Mouse (Mus musculus): ENCODE results near the gene Gal3st3.

The Gal3st3 gene

DNA sequence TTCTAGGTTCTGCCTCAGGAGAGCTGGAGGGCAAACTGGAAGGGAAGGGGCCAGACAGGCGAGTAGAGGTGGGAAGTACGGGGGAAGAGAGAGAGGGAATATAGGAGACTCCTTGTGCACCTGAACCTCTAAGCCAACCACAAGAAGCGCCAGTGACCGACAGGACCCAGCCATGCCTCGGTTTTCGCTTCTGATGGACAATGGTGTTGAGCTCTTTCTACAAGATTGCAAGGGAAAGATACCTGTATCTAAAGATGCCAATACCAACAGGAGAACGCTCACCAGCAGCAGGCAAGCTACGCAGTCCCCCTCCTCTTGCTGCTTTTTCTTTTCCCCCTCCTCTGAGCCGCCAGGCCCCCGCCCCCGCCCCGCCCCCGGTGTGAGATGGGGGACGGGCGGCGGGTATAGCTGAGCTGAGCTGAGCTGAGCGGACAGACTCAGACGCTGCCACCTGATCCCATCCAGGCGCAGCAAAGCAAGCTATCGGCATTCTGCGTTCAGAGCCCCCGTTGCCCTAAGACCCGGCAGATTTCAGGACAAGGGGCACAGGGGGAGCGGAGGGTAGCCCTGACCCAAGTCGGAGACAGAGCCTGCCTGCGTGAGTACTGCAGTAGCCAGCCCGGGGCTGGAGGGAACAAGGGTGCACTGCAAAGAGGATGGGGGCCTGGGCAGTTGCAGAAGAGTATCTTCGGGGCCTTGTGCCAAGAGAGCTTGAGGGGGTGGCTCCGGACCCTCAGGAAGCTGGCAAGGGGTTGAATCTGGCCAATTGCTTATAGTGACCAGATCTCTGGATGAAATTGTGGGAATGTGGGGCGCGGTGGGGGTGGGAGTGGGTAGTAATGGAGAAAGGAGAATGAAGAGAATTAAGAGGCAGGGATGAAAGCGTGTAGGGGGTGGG lies at the start of gene Gal3st3:
Gene Gal3st3 (plus strand): TSS at position 429 of the 898 bp plus-strand sequence.
- no peak for DNase-seq

DNA sequence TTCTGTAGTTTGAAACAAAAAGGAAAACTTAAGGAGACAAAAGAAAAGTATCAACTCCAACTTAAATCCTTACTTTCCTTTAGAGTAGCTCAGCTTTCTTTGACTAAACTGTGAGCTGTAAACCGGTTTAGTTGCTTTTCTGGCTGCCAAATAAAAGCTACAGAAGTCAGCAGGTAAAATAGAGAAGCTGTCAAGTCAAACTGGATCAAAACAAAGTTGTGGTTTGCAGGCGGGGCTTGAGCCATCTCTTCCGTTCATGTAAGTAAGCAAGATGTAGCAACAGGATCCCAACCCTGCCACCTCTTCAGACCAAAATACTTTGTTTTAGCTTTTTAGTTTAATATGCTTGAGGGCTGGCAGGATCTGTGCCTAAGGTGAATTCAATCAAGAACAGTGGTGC lies 41.0 kb upstream of the Gal3st3 start:
- DNase-seq, result peak; percentile 69 to 75

DNA sequence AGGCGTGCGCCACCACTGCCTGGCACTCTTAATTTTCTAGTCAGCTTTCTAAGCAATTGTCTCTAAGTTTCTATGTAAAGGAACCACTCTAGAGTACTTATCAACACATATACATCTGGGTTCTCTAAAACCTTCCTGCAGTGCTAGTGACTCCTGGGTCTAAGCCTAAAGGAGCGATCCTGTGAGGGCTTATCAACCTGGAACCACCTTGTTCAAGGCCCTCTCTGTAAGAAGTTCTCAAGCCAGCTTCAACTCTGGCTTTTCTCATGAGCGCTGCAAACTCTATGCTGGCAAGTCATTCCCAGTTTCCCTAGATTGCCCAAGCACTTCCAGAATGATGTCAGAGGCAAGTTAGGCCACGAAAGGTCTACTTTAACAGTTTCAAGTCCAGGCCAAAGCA lies 31.1 kb upstream of the Gal3st3 start:
- DNase-seq, result no peak

DNA sequence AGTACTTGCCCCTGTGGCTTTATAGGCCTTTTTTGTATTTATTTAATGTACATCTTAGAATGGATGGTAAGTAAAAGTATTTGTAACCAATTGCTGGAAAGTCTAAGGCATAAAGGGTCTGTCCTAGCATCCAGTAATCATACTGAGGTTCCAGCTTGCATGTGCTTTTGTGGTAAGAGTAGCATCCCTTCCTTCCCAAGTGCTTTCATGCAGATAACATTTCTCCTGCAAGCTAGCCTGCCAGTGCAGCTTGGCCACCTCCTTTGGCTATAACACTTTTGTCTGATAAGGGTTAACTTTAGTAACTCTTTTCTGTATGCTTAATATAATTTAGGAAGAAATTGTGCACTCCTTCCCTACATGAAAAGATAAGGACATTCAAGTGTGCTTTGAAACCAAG lies 30.1 kb upstream of the Gal3st3 start:
- no peak for DNase-seq

DNA sequence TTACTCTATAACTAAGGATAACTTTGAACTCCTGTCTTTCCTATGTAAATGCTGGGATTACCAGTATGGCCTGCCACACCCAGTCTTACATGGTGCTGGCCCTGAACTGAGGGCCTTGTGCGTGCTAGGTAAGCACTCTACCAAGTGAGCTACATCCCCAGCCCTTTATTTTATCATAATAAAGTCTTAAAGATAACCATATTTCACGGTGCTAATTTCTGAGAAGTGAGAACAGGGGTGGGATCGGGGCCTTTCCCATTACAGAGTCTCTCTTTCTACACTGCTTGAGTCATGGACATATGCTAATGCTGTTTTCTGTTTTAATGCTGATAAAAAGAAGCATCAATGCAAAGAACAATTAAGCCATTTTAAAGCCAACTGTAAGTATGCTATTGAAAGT lies 29.3 kb upstream of the Gal3st3 start:
- no peak for DNase-seq

DNA sequence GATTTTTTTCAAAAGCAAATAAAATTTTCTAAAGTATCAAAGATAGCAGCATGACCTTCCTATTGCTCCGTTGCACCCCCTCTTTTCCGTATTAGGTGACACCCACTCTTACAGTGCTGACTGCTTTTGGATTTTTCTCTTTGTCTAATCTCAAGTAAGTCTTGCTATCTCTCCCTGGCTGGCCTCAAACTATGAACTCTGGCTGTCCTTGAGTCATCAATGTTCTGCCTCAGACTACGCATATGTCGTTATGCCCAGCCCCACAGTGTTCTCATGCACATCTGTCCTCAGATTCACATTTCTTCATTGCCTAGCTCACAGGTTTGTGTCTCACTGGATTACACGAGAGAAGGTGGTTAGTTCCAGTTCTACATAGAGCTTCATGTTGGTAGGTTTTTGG lies 28.7 kb upstream of the Gal3st3 start:
- no peak for DNase-seq

DNA sequence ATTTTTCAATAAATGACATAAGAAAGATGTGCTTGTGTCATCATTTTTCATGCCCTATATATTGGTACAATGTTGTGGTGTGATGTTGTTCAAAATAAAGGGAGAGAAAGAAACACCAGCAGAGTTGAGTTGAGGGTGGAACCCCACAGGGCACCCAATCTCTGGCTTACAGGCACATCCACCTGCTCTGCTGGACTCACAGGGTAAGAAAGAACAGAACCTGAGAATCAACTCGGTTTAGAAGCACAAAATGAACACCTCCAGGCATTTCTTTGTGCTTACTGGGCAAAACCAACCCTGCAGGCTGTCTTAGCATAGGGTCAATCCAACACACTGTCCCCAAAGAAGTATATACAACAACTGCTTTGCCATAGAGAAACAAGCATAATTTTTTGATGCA lies 26.7 kb upstream of the Gal3st3 start:
- no peak for DNase-seq

DNA sequence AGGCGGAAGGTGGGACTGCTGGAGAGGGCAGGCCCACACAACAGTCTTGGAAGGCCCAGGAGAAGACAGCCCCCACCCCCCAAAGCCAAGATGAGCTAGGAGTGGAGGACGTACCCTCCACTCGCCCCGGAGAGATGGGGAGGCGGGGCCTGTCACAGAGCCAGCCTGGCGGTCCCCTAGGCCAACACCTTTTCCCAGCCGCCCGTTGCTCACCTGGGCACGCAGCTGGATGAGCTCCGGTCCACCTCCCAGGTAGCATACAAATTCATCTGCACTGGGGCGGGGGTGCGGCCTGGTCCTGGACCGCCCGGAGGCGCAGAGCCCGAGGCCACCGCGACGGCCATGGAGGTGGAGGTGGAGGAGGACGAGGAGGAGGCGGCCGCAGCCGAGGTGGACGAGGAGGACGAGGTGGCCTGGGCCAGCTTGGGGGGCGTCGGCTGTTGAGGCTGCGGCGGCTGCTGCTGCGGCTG lies 25.8 kb upstream of the Gal3st3 start:
- peak; percentile 35 to 43 for DNase-seq

DNA sequence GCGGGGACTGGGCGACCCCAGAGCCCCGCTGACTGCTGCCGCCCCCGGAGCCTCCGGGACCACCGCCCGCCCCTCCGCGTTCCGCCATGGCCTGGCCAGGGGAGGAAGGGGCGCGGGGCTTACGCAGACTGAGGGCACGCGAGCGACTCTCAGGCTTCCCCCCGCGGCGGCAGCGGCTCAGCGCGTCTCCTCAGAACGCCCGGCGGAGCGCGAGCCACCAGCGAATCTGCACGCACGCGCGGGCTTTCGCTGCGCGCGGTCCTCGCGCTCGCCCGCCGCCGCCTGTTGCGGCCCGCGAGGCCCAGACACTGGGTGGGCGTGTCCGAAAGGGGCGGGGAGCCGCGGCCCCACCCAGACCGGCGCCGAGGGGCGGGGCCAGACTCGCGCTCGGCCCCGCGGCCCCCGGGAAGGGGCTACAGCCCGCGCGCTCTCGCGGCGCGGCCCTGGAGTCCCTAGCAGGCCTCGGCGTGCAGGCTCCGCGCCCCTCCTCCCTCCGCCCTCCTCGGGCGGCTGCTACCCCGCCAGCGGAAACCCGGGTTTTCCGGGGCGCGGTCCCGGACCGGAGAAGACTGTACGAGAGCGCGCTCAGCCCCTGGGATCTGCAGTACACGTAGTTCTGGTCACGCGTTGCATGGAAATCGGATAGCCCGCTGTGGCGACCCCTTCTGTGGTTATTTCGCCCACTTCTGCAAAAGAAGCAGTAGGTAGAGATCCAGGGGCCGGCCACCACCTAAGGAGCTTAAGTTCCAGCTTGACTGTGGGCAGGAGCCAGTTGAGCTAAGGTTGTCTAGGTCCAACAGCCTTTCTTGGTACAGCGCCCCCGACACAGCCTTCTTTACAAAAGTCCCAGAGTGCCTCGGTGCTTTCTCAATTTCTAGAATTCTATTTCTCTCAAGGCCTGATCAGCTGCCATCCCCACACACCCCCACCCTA lies 25.1 kb upstream of the Gal3st3 start, which contains the start of gene Pacs1:
Gene Pacs1 (minus strand): TSS at position 319 of the 933 bp plus-strand sequence.
- DNase-seq, result peak; percentile 90

DNA sequence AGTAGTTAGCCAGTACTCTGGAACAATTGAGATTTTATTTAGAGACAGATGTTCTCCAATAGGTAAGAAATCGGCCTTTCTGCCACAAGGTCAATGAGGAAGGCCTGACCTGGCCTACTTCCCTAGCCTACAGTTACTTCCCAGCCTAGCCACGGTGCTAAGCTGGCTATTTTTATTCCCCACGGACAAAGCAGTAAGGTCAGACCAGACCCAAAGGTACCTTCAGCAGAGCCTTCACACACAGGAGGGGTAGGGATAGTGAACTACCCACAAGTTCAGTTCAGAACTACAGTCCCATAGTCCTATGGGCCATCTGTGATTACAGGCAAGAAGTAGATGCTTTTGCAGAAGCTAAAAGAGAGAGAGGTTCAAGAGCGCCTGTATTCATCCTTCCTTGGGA lies 24.2 kb upstream of the Gal3st3 start:
- DNase-seq, result no peak

DNA sequence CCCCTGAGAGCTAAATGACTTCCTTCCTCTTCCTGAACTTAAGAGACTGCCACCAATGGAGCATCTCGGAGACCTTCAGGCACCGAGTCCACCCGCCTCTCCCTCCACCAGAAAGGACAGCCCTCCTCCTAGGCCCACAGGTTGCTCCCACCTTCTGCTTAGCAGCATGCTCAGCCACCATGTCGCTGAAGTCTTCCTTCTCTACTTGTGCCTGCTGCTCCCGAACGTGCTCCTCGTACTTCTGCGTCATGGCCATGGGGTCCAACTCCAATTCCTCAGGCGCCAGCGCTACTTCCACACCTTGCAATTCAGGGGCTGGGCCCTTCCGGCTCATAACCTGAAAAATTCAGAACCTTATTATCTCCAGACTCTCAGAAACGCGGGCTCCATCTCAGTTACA lies 23.5 kb upstream of the Gal3st3 start:
- DNase-seq, result no peak

DNA sequence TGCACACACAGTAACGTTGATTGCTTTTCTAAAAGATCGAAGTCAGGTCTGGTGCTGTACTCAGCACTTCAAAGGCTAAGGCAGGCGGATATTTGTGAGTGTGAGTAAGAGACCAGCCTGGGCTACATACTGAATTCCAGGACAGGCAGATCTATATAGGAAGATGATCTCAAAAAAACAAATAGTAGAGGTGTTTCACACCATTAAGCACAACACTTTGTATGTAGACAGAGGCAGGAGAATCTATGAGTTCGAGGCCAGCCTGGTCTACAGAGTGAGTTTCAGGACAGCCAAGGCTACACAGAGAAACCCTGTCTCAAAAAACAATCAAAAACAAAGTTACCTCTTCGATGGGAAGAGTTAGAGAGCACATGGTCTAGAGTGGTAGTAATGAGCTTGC lies 22.4 kb upstream of the Gal3st3 start:
- no peak for DNase-seq

DNA sequence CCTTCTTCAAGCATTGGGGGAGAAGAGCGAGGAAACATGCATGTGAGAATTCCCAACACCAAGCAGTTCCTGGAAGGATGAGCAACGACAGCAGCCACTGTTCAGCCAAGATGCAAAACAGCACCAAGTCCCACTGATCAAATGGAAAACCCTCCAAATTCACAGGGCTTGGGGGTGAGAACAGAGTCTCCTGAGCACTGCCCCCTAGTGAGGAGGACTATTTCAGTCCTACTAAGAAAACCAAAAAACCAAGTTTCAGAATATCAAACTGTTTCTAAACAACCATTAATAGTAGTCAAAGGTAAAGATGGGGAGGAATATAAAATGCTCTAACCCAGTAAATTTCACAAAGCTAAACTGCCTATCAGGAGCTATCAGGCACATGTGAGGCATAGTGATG lies 21.6 kb upstream of the Gal3st3 start:
- DNase-seq, result no peak

DNA sequence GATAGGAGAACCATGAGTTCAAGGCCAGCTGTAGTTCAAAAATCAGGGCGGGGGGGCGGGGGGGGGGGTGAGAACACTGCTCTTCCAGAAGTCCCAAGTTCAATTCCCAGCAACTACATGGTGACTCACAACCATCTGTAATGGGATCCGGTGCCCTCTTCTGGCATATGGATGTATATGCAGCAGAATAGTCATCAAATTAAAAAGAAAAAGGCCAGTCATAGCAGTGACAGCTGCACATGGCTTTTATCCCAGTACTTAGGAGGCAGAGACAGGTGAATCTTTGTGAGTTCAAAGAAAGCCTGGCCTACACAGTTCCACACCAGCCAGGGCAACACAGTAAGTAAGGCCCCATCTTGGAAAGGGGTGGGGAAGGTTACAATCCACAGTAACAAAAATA lies 21.0 kb upstream of the Gal3st3 start:
- peak; percentile 29 to 52 for DNase-seq

DNA sequence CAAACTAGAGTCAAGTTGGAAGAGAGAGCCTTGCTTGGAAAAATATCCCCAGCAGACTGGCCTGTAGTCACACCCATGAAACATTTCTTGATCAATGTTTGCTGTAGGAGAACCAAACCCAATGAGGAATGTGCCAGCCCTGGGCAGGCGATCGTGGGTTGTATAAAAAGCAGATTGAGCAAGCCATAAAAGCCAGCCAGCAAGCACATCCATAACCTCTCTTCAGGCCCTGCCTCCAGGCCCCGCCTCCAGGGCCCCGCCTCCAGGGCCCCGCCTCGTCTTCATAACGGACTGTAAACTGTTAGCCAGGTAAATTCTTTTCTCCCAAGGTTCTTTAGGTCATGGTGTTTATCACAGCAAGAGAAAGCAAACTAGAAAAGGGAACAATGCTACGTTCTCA lies 19.8 kb upstream of the Gal3st3 start:
- no peak for DNase-seq

DNA sequence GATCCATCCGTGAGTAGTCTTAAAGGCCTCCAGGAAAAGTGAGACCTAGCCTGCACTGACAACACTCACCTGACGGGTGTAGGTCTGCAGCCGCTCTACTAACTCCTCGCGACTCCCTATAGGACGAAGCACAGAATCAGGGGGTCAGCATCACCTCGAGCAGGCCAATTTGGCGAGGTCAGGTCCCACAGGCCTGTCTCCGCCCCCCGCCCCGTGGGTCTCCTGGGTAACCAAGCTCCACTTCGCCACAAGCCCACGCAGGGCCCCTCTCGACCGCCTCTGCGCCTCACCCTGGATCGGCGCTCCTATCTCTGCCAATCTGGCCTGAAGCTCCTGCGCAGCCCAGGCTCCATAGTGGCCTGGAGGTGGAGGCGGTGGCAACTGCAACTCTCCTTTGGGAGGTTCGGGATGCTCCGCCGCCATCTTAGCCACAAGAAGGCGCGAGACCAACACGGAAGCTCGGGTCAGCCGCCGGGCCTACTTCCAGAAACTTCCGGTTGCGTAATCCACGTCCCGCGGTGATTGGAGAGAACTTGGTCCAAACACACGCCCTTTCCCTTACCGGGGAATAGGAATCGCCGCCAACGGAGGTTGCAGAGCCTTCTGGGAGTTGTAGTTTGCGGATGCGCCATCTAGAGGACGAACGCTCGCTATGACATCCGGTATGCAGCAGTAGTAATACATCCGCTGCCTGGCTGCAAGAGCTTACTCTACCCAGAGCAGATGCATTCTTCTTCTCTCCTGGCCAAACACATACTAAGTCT lies 3.0 kb upstream of the Gal3st3 start, which contains the start of gene Sf3b2:
Gene Sf3b2 (minus strand): TSS at position 484 of the 764 bp plus-strand sequence.
- peak; percentile 93 to 95 for DNase-seq

DNA sequence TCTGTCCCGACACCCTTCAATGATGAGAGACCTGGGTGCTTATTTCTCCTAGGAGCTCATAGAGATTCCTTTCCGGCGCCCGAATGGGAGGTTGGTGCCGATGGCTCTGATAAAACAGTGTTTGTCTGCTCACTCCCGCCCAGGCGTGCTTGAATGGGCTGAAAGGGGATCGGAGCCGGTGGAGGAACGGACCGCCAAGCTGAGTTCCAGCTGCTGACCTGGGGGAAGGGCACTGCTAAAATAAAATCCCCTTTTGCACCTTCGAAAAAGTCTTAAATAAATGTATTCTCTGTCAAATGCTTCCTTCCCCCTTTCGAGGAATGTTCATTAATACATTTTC lies 2.4 kb upstream of the Gal3st3 start:
- DNase-seq, result no peak

DNA sequence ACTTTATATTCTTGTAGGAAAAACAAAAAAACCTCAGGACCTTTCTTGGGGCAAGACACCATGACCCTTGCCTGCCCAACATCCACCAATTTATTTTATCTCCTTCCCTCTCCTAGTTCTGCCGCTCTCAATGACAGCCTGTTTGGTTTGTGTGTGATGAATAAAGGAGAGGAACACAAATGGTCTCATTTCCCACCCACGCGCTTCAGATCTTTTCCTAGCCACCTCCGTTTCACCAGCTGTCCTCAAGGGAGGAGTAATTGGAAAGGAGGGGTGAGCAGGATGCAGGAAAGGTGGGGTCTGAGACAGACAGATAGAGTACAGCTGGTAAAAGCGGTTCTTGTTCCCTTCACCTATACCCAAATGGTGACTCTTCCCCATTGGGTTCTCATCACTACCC lies 1.5 kb upstream of the Gal3st3 start:
- DNase-seq, result no peak

DNA sequence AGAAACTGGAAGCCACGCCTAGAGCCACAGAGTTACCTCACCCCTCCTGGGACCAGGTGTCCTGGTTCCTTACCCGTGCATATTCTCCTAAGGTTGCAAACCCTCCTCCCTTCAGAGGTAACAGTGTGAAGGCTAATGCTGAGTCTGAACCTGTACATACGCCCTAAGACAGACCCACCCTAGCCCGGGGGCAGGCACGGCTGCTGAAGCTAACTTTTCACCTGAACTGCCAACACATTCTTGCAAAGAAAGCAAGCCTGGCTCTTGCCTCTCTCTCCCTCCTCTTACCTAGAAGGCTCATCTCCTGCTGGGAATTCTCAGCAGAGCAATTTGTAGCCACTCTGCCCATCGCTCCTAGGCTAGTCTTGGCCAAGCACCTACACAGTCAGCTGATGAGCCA lies 2.5 kb downstream of the Gal3st3 start:
- no peak for DNase-seq

DNA sequence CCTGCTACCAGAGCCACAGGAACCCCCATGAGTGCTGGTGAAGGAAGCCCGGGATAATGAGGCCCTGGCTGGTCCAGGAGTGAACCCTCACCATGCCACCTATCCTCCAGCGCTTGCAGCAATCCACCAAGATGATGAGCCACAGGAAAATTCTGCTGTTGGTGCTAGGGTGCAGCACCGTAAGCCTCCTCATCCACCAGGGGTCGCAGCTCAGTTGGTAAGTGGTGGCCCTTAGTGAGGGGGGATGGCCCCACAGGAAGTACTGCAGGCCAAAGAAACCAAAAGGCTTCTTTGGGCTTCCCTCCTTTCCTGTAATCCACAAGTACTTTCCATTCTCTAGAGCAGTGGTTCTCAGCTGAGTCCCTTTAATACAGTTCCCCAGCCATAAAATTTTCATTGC lies 4.3 kb downstream of the Gal3st3 start:
- DNase-seq, result peak; percentile 81 to 85

DNA sequence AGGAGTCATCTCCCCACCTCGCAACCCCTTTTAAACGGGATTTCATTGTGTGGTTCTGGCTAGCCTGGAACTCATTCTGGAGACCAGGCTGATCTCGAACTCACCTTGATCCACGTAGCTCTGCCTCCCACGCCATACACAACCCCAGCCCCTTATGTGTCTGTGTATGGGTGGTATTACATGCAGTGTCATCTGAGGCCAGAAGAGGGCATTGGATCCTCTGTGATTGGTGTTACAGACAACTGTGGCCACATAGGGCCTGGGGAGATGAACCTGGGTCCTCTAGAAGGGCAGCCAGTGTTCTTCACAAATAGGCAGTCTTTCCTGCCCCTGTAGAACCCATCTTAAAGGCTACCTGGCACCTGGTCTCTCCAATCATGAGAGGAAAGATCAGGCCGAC lies 8.1 kb downstream of the Gal3st3 start:
- DNase-seq, result no peak

DNA sequence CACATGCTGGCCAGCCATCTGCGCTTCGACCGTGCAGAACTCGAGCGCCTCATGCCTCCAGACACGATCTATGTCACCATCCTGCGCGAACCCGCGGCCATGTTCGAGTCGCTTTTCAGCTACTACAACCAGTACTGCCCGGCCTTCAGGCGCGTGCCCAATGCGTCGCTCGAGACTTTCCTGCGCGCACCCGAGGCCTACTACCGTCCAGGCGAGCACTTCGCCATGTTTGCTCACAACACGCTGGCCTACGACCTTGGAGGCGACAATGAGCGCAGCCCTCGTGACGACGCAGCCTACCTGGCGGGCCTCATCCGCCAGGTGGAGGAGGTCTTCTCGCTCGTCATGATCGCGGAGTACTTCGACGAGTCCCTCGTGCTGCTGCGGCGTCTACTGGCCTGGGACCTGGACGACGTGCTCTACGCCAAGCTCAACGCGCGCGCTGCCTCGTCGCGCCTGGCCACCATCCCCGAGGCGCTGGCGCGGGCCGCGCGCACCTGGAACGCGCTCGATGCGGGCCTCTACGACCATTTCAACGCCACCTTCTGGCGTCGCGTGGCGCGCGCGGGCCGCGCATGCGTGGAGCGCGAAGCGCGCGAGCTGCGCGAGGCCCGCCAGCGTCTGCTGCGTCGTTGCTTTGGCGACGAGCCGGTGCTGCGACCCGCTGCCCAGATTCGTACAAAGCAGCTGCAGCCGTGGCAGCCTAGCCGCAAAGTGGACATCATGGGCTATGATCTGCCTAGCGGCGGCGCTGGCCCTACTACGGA lies 9.0 kb downstream of the Gal3st3 start:
- peak in 1 of 2 experiments; percentile 22 for DNase-seq
